Mouse (Mus musculus): Measurements from ENCODE around the gene Proser2. TPM values are rescaled to one million over a fixed set of nuclear protein-coding genes. Genes with fewer than 3 reads are reported as not detected.
A peak's percentile ranks its signal among the peaks of the same experiment; 100 is the strongest.

Gene Proser2
- polyA plus RNA-seq, 1 experiment from 2014 or later, result 49.0 TPM

- TF ChIP-seq CTCF (IDR thresholded peaks at IDR 0.05; ENCODE audit: low read depth), result no peak
- no peak for TF ChIP-seq EP300 (optimal IDR thresholded peaks at IDR 0.05)
- ATAC-seq (ENCODE audit: low FRiP score, low TSS enrichment) (peak; percentile 18; the same call in 1 of the 2 replicates), DNase-seq (ENCODE audit: low spot score) (no peak)
- no peak overlapping the region for H3K4me2 ChIP-seq (replicated peaks; ENCODE audit: low read depth)
- no peaks in the 10 kb centered on the region for H3K4me1 ChIP-seq (replicated peaks; ENCODE audit: control insufficient read depth, insufficient read depth)
- H3K4me3 ChIP-seq (ENCODE audit: low read depth, low read length), result no peak overlapping the region
- 74% methylated on average over 10 of the region's 10 CpGs for WGBS
- H3K27me3 ChIP-seq (ENCODE audit: control insufficient read depth, insufficient read depth, low read length), result no peaks in the 10 kb centered on the region
- no peaks in the 10 kb centered on the region for H3K36me3 ChIP-seq (ENCODE audit: control insufficient read depth, insufficient read depth, low read length)
- no peaks in the 10 kb centered on the region for H3K9me3 ChIP-seq (ENCODE audit: control insufficient read depth, low read length)
- H3K9ac ChIP-seq (ENCODE audit: low read length), result no peak overlapping the region
- H3K27ac ChIP-seq (replicated peaks), result no peak overlapping the region
Measured at GRCm38 (mm10) chr2:6145611-6146010, 15.6 kb upstream of the Proser2 start.

GRCm38 (mm10) chr2:6142915-6143654, 13.1 kb upstream of the Proser2 start:
- no peak overlapping the region for H3K27ac ChIP-seq (replicated peaks)
- H3K9me3 ChIP-seq (ENCODE audit: control insufficient read depth, low read length), result no peaks in the 10 kb centered on the region
- no peak overlapping the region for H3K9ac ChIP-seq (ENCODE audit: low read length)

GRCm38 (mm10) chr2:6140572-6141161, 10.7 kb upstream of the Proser2 start:
- H3K27ac ChIP-seq (replicated peaks), result no peak overlapping the region
- TF ChIP-seq CTCF (IDR thresholded peaks at IDR 0.05; ENCODE audit: low read depth) (no peak), EP300 (optimal IDR thresholded peaks at IDR 0.05) (no peak)
- WGBS, result 64% methylated on average over 9 of the region's 9 CpGs
- no peak overlapping the region for H3K9ac ChIP-seq (ENCODE audit: low read length)
- H3K4me2 ChIP-seq (replicated peaks; ENCODE audit: low read depth), result no peak overlapping the region
- ATAC-seq (ENCODE audit: low FRiP score, low TSS enrichment) (no peak), DNase-seq (ENCODE audit: low spot score) (no peak)
- H3K36me3 ChIP-seq (ENCODE audit: control insufficient read depth, insufficient read depth, low read length), result no peaks in the 10 kb centered on the region
- no peaks in the 10 kb centered on the region for H3K4me1 ChIP-seq (replicated peaks; ENCODE audit: control insufficient read depth, insufficient read depth)
- no peaks in the 10 kb centered on the region for H3K9me3 ChIP-seq (ENCODE audit: control insufficient read depth, low read length)
- H3K27me3 ChIP-seq (ENCODE audit: control insufficient read depth, insufficient read depth, low read length), result no peaks in the 10 kb centered on the region
- no peak overlapping the region for H3K4me3 ChIP-seq (ENCODE audit: low read depth, low read length)

More at GRCm38 (mm10) chr2:6142915-6143654, 13.1 kb upstream of the Proser2 start:
- Histone ChIP-seq H3K4me1 (replicated peaks; ENCODE audit: control insufficient read depth, insufficient read depth) (no peaks in the 10 kb centered on the region), H3K4me3 (ENCODE audit: low read depth, low read length) (no peak overlapping the region), H3K4me2 (replicated peaks; ENCODE audit: low read depth) (no peak overlapping the region), H3K36me3 (ENCODE audit: control insufficient read depth, insufficient read depth, low read length) (no peaks in the 10 kb centered on the region), H3K27me3 (ENCODE audit: control insufficient read depth, insufficient read depth, low read length) (no peaks in the 10 kb centered on the region)
- no peak for TF ChIP-seq CTCF (IDR thresholded peaks at IDR 0.05; ENCODE audit: low read depth)
- TF ChIP-seq EP300 (optimal IDR thresholded peaks at IDR 0.05), result no peak
- ATAC-seq (ENCODE audit: low FRiP score, low TSS enrichment) (no peak; the same call in 1 of the 2 replicates), DNase-seq (ENCODE audit: low spot score) (no peak)
- 71% methylated on average over 16 of the region's 16 CpGs for WGBS

GRCm38 (mm10) chr2:6133871-6134270, 3.9 kb upstream of the Proser2 start:
- no peak overlapping the region for H3K4me3 ChIP-seq (ENCODE audit: low read depth, low read length)
- H3K9me3 ChIP-seq (ENCODE audit: control insufficient read depth, low read length), result no peaks in the 10 kb centered on the region
- 91% methylated on average over 19 of the region's 19 CpGs for WGBS
- H3K4me1 ChIP-seq (replicated peaks; ENCODE audit: control insufficient read depth, insufficient read depth), result no peaks in the 10 kb centered on the region
- no peak overlapping the region for H3K4me2 ChIP-seq (replicated peaks; ENCODE audit: low read depth)
- DNase-seq (ENCODE audit: low spot score) (no peak), ATAC-seq (ENCODE audit: low FRiP score, low TSS enrichment) (no peak)
- no peaks in the 10 kb centered on the region for H3K36me3 ChIP-seq (ENCODE audit: control insufficient read depth, insufficient read depth, low read length)
- no peak overlapping the region for H3K27ac ChIP-seq (replicated peaks)
- H3K9ac ChIP-seq (ENCODE audit: low read length), result no peak overlapping the region
- no peak for TF ChIP-seq EP300 (optimal IDR thresholded peaks at IDR 0.05)
- TF ChIP-seq CTCF (IDR thresholded peaks at IDR 0.05; ENCODE audit: low read depth), result no peak
- no peaks in the 10 kb centered on the region for H3K27me3 ChIP-seq (ENCODE audit: control insufficient read depth, insufficient read depth, low read length)

GRCm38 (mm10) chr2:6128881-6129280, 1.1 kb downstream of the Proser2 start:
- no peaks in the 10 kb centered on the region for H3K4me1 ChIP-seq (replicated peaks; ENCODE audit: control insufficient read depth, insufficient read depth)
- H3K27ac ChIP-seq (replicated peaks), result peak overlapping the region; percentile 82
- peak overlapping the region; percentile 85 for H3K9ac ChIP-seq (ENCODE audit: low read length)
- no peaks in the 10 kb centered on the region for H3K36me3 ChIP-seq (ENCODE audit: control insufficient read depth, insufficient read depth, low read length)
- peak overlapping the region; percentile 76 for H3K4me3 ChIP-seq (ENCODE audit: low read depth, low read length)
- no peaks in the 10 kb centered on the region for H3K9me3 ChIP-seq (ENCODE audit: control insufficient read depth, low read length)
- DNase-seq (ENCODE audit: low spot score) (peak; percentile 63), ATAC-seq (ENCODE audit: low FRiP score, low TSS enrichment) (peak; percentile 41; the same call in 1 of the 2 replicates)
- peak overlapping the region; percentile 75 for H3K4me2 ChIP-seq (replicated peaks; ENCODE audit: low read depth)
- no peaks in the 10 kb centered on the region for H3K27me3 ChIP-seq (ENCODE audit: control insufficient read depth, insufficient read depth, low read length)
- WGBS, result 43% methylated on average over 8 of the region's 8 CpGs
- TF ChIP-seq CTCF (IDR thresholded peaks at IDR 0.05; ENCODE audit: low read depth) (no peak), EP300 (optimal IDR thresholded peaks at IDR 0.05) (no peak)

Data from stomach, postnatal 0 days (tissue).